Comparison of ENCODE assay signal across 11 mouse cellular contexts in genomic region chr3:61004611-61005010, GRCm38 (mm10). TPM values are rescaled to one million over a fixed set of nuclear protein-coding genes. Genes with fewer than 3 reads are reported as not detected.
A peak's percentile ranks its signal among the peaks of the same experiment; 100 is the strongest.
DNase-seq lines count a peak whose midpoint lies in the region; ATAC-seq and TF ChIP-seq lines count a peak whose summit lies in the region.
"Had no signal": no experiment of that assay in that cellular context is flagged by ENCODE, and none has a peak within 500 bp of the region (broad histone marks: within the 10 kb centered on the region; RNA-seq: fewer than 3 reads in every experiment).

No protein-coding gene starts in this region.

- intact Hi-C loops in left cerebral cortex, adult 2 months (cut with DNase I), result no loop called here

- no peak overlapping the region; the same call in 1 of the 2 replicates for H3K9ac ChIP-seq in heart, embryonic 13.5 days
- H3K9ac ChIP-seq in hindbrain, embryonic 16.5 days (ENCODE audit: low read depth, low read length), result no peak overlapping the region
- H3K9ac ChIP-seq in stomach, embryonic 15.5 days, result no peak overlapping the region

- no peak for DNase-seq in heart, embryonic 10.5 days (ENCODE audit: low spot score)
- DNase-seq in left cerebral cortex, adult 2 months (ENCODE audit: extremely low spot score in 1 of 2, low spot score in 2 of 2), result no peak
- no peak for DNase-seq in adrenal gland, postnatal 25 days
- DNase-seq: kidney, postnatal 36 days; lung, adult 18-20 months; right cerebral cortex, postnatal 14 days had no signal

- peaks cover 8% of the 10 kb centered on the region; the same call in 1 of the 2 replicates for H3K27me3 ChIP-seq in heart, embryonic 13.5 days (replicated peaks)
- H3K27me3 ChIP-seq in heart, embryonic 10.5 days (ENCODE audit: insufficient read depth, poor library complexity, severe bottlenecking), result peaks cover 21% of the 10 kb centered on the region
- H3K27me3 ChIP-seq in megakaryocyte, embryonic 14.5 days (replicated peaks), result no peaks in the 10 kb centered on the region
- H3K27me3 ChIP-seq in hindbrain, embryonic 16.5 days (replicated peaks; ENCODE audit: control insufficient read depth, insufficient read depth, low read length), result no peaks in the 10 kb centered on the region
- H3K27me3 ChIP-seq in stomach, embryonic 15.5 days (replicated peaks), result no peaks in the 10 kb centered on the region

- peaks cover 16% of the 10 kb centered on the region for H3K4me1 ChIP-seq in heart, embryonic 13.5 days
- no peaks in the 10 kb centered on the region for H3K4me1 ChIP-seq in heart, embryonic 10.5 days
- H3K4me1 ChIP-seq in megakaryocyte, embryonic 14.5 days, result peaks cover 22% of the 10 kb centered on the region
- H3K4me1 ChIP-seq in hindbrain, embryonic 16.5 days (ENCODE audit: control insufficient read depth, insufficient read depth, low read depth, low read length), result no peaks in the 10 kb centered on the region
- 0 out of 2 replicates have a peak, but pooled peaks cover 4% of the 10 kb centered on the region for H3K4me1 ChIP-seq in stomach, embryonic 15.5 days

- 72% methylated on average over 1 of the region's 1 CpGs for WGBS in heart, embryonic 13.5 days
- 73% methylated on average over 1 of the region's 1 CpGs for WGBS in heart, embryonic 10.5 days
- 79% methylated on average over 1 of the region's 1 CpGs for whole genome bisulfite sequencing in hindbrain, embryonic 16.5 days
- 72% methylated on average over 1 of the region's 1 CpGs for WGBS in stomach, embryonic 15.5 days

- no peak for TF ChIP-seq CTCF in left cerebral cortex, adult 2 months (IDR thresholded peaks at IDR 0.05)

- no peak overlapping the region for H3K27ac ChIP-seq in heart, embryonic 13.5 days (replicated peaks)
- H3K27ac ChIP-seq in heart, embryonic 10.5 days, result no peak overlapping the region
- no peak overlapping the region for H3K27ac ChIP-seq in hindbrain, embryonic 16.5 days (ENCODE audit: low read depth, low read length)
- H3K27ac ChIP-seq in stomach, embryonic 15.5 days, result no peak overlapping the region
- no peak overlapping the region for H3K27ac ChIP-seq in left cerebral cortex, adult 2 months

- 0 out of 2 replicates have a peak, but pooled peaks cover 6% of the 10 kb centered on the region for H3K36me3 ChIP-seq in heart, embryonic 13.5 days
- H3K36me3 ChIP-seq in heart, embryonic 10.5 days, result no peaks in the 10 kb centered on the region
- H3K36me3 ChIP-seq in megakaryocyte, embryonic 14.5 days (replicated peaks; ENCODE audit: low read length), result peaks cover 62% of the 10 kb centered on the region
- no peaks in the 10 kb centered on the region for H3K36me3 ChIP-seq in hindbrain, embryonic 16.5 days (ENCODE audit: control insufficient read depth, insufficient read depth, low read length)
- H3K36me3 ChIP-seq in stomach, embryonic 15.5 days, result no peaks in the 10 kb centered on the region

- peak overlapping the region; percentile 99 for H3K4me2 ChIP-seq in heart, embryonic 13.5 days
- peak overlapping the region; percentile 81 for H3K4me2 ChIP-seq in hindbrain, embryonic 16.5 days (ENCODE audit: low read length)
- H3K4me2 ChIP-seq in stomach, embryonic 15.5 days, result peak overlapping the region; percentile 91

- ATAC-seq in heart, embryonic 13.5 days (ENCODE audit: extremely low read depth, insufficient number of reproducible peaks, low FRiP score, low TSS enrichment), result no peak
- no peak for ATAC-seq in megakaryocyte, adult 5-6 weeks (ENCODE audit: poor library complexity, severe bottlenecking)
- ATAC-seq in hindbrain, embryonic 16.5 days, result no peak
- no peak for ATAC-seq in stomach, embryonic 15.5 days (ENCODE audit: insufficient read depth, low FRiP score, low read depth)

- peak overlapping the region; percentile 71 for H3K4me3 ChIP-seq in heart, embryonic 13.5 days
- H3K4me3 ChIP-seq in heart, embryonic 10.5 days, result no peak overlapping the region
- peak overlapping the region; percentile 100 for H3K4me3 ChIP-seq in megakaryocyte, embryonic 14.5 days (replicated peaks)
- H3K4me3 ChIP-seq in hindbrain, embryonic 16.5 days (ENCODE audit: low read length), result no peak overlapping the region
- H3K4me3 ChIP-seq in stomach, embryonic 15.5 days (replicated peaks), result peak overlapping the region; percentile 65
- H3K4me3 ChIP-seq in left cerebral cortex, adult 2 months, result no peak overlapping the region

- H3K9me3 ChIP-seq in heart, embryonic 13.5 days, result no peaks in the 10 kb centered on the region
- H3K9me3 ChIP-seq in heart, embryonic 10.5 days, result no peaks in the 10 kb centered on the region
- no peaks in the 10 kb centered on the region for H3K9me3 ChIP-seq in megakaryocyte, embryonic 14.5 days
- no peaks in the 10 kb centered on the region for H3K9me3 ChIP-seq in hindbrain, embryonic 16.5 days (ENCODE audit: control insufficient read depth, low read length)
- no peaks in the 10 kb centered on the region for H3K9me3 ChIP-seq in stomach, embryonic 15.5 days

RNA-seq across cellular contexts. Expression of gene P2ry1, which starts 2.0 kb away (rescaled TPM):
- 5.5 and 6.4 TPM in 2 replicates for polyA plus RNA-seq in heart, embryonic 13.5 days (2015; fragmentation: Nextera tagmentation; extraction: Ambion mirVana)
- polyA plus RNA-seq in heart, embryonic 10.5 days (2016; fragmentation: Nextera tagmentation; extraction: Ambion mirVana), result 4.4 TPM in 2 replicates
- 72.0 and 87.8 TPM in 2 replicates for polyA plus RNA-seq in megakaryocyte, embryonic 14.5 days (2012; ENCODE audit: insufficient read depth, low replicate concordance)
- total RNA-seq in megakaryocyte, adult 5-6 weeks (2015), result 23.9 and 30.0 TPM in 2 replicates
- 26.8 and 27.8 TPM in 2 replicates for total RNA-seq in megakaryocyte, adult 5-6 weeks (2017)
- 5.8 and 6.5 TPM in 2 replicates for polyA plus RNA-seq in hindbrain, embryonic 16.5 days (2015; fragmentation: Nextera tagmentation; extraction: Ambion mirVana)
- 12.9 and 14.8 TPM in 2 replicates for polyA plus RNA-seq in stomach, embryonic 15.5 days (2015; fragmentation: Nextera tagmentation; extraction: Ambion mirVana)
- total RNA-seq in left cerebral cortex, adult 2 months (2021), result 1 to 10 TPM; 3.3 to 3.7 TPM
- 3.6 and 3.8 TPM in 2 replicates for total RNA-seq in adrenal gland, postnatal 25 days (2021)

Comparison
In these comparisons a context has a peak if more than half of its experiments do, and no peak if none do; other contexts are left out.
1. H3K4me3 ChIP-seq: peak in heart, embryonic 13.5 days (single experiment), megakaryocyte, embryonic 14.5 days (single experiment) and stomach, embryonic 15.5 days (single experiment); none in heart, embryonic 10.5 days (single experiment), hindbrain, embryonic 16.5 days (single experiment) and left cerebral cortex, adult 2 months (single experiment).
2. Peak in every context shown above with its lines, with median percentiles within 50 percentile points of each other: H3K4me2 ChIP-seq.